Mouse (Mus musculus): ENCODE data around the gene Slit2.

Slit2 gene

DNA sequence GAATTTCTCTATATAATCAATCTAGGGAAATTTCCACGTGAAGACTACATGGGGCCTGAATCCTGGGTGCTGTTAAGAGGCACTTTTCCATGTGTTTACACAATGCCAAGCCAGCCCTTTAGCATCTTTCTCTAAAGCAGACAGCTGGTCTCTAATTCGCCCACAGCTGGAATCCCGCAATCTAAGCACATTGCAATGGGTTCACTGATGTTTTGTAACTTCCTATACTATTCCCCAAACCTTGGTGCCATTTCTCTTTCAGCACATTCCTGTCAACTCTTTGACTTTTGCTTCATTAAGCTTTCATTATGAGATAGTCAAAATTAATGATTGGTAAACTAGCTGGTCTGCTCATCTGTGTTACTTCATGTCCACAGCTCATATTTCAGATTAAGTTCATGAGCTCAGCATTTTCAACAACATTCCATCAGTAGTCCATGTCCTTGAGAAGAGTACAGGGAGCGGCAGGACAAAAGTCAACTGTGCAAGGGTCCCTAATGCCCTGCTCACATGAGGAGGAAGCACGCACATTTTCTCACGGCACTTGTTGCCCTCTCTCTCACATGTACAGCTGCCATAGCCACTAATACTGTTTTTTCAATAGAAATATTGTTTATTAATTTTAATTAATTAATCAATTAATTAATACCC is 247.6 kb downstream of the Slit2 start:
- DNase-seq (ENCODE audit: low read depth) = no peak

DNA sequence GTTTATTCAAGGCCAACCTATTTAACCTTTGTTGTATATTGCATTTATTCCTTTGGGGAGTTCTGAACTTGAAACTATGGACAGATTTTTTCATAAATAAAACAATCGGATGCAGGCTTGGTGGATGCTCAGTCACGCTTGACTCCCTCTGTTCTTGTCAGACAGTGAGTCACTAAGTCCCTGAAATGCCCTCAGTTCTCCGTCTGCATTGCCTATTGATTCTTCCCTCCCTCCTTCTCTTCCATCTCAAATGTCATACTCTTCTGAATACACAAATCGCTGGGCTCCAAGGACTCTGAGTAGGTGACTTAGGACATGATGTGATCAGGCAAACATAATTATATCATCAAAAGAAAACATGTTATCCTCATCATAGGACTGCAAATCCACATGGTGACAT is 251.8 kb downstream of the Slit2 start:
- DNase-seq (ENCODE audit: low read depth) = no peak

GRCm38 (mm10) chr5:48235270-48235669 is 252.3 kb downstream of the Slit2 start:
- no peak for DNase-seq (ENCODE audit: low read depth)

DNA sequence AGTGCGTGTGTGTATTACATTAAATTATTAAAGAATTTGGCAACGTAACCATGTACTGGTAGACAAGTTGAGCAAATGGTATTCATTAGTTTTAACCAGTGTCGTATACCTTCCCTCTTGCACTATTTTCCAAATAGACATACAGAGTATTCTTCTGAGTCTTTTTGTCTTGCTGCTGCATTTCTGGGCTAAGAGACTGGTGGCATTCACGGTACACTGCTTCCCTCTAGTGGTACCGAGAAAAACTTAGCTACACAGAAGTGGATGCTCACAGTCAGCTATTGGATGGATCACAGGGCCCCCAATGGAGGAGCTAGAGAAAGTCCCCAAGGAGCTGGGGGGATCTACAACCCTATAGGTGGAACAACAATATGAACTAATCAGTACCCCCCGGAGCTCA is 257.8 kb downstream of the Slit2 start:
- DNase-seq (ENCODE audit: low read depth) = peak; percentile 9

GRCm38 (mm10) chr5:48248327-48248726 is 265.4 kb downstream of the Slit2 start:
- no peak for DNase-seq (ENCODE audit: low read depth)

DNA sequence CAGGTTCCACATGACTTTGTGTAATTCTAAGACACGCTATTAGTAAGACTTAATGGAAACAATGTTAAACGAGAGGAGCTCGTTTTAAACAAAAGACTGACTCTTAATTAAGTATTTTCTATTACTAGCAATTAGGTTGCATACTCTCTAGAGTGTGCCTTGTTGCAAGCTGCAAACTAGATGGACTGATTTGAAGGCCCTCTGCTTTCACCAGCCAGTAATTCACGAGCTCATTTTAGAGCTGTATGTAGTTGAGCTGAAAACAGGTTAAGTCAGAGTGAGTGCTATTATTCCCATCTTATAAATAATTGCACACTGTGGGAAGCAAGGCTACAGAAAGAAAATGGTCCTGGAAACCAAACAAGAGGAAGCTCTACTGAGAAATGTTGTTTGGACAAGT is 294.6 kb downstream of the Slit2 start:
- DNase-seq (ENCODE audit: low read depth) = no peak

DNA sequence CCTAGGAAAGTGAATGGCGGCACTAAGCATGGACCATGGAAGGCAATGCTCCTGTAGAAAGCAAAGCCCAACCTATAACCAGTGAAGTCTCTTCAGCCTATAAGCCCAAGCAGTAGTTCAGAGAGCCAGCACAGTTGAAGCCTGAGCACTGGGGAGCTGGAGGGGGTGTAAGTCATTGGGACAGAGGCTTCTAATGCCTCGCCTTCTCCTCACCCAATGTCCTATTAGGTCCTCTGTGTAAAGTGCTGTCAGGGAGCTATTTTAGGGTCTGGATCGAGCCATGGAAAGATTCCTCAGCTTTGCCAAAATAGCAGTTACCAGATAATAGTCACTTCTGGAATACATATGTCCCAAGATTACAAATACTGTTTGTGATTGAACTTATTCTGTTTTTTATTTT is 318.2 kb downstream of the Slit2 start:
- DNase-seq (ENCODE audit: low read depth) = no peak

DNA sequence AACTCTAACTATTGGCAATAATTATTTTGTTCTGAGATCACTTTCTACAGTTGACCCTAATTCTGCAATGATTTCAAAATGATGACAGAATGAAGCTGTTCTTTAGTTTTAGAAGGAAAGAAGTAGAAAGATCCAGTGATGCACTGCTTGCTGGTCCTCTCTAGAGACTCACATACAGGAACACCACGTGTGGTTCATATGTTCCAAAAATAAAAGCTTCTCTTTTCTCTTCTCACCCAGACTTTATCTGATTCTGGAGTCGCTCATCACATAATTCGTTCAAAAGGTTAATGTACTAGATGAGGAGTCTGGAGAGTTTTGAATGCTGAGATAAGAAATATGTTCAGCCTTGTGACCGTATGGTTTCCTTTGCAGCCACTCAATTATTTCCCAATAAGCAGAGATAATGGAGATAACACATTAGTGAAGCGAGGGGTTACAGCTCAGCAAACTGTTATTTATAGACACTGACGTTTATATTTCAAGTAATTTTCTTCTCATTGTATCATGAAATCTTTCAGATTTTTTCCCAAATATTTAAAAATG is 332.2 kb downstream of the Slit2 start:
- DNase-seq (ENCODE audit: low read depth) = no peak

DNA sequence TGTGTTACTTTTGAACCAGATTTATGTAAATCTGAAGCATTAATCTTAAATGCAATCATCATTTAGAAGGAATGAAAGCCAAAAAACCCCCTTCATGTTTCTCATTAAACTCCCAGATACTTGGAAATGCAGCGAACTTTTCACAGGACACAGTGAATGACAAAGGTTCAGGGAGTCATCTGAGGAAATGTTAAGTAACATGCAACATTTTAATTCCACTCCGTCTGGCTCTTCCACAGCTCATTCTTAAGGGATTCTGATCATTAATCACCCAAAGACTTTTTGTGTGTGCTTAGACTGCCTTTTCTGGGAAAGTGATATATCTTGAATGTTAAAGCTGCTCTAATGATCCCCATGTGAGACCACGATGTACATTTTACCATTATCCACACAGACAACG is 337.7 kb downstream of the Slit2 start:
- DNase-seq (ENCODE audit: low read depth) = no peak

DNA sequence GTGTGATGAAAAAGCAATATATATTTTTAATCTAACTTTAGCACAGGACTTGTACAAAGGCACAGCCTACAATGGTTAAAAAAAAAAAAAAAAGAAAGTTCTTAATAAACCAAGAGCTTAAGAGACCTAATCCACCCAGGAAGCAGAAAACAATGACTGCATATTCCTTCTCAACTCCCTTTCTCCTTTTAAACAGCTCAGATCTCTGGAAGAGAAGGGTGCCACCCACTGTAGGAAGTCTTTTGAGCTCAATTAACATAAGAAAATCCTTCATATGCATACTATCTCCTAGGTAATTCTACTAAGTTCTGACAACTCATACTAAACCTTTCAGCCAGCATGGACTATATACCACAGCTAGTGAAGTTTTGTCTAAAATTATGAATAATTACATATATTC is 343.3 kb downstream of the Slit2 start:
- no peak for DNase-seq (ENCODE audit: low read depth)

- DNase-seq (ENCODE audit: low read depth) = no peak
Observed at GRCm38 (mm10) chr5:48327652-48328051, 344.7 kb downstream of the Slit2 start, which contains the start of gene 5730480H06Rik. Gene 5730480H06Rik (plus strand): TSS chr5:48327952.

- DNase-seq (ENCODE audit: low read depth) = no peak
Observed at GRCm38 (mm10) chr5:48329751-48330150, 346.8 kb downstream of the Slit2 start.

GRCm38 (mm10) chr5:48330817-48331216 is 347.9 kb downstream of the Slit2 start:
- no peak for DNase-seq (ENCODE audit: low read depth)

DNA sequence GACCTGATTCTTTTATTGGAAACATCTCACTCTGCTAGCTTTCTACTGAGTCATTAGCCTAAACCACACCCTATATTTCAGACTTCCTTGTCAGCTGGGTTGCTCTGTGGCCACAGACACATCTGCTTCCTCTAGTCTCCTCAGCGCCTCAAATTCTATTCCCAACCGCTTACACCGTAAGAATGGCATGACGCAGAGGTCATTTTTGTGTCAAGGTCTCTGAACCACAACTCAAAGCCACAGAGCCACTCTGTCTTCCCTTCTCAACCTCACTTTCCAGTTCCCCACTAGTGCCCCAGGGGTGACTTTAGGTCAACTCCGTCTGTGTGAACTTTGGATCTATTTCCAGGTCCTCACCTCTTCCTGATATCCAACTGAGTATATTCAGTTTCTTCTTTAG is 348.5 kb downstream of the Slit2 start:
- DNase-seq (ENCODE audit: low read depth) = no peak

DNA sequence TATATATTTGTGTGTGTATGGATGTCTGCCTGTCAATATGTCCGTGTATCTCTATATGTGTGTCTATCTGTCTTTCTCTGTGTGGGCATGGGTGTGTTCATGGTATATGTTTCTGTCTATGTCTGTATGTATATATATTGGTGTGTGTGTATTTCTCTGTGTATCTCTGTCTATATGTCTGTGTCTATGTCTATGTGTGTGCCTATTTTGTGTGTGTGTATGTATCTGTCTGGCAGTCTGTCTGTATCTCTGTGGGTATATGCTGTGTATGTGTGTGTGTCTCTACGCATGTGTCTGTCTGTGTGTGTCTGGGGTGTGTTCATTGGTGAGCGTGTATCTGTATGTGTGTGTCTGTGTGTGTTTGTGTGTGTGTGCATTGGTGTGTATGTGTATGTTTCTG is 350.5 kb downstream of the Slit2 start:
- no peak for DNase-seq (ENCODE audit: low read depth)

GRCm38 (mm10) chr5:48333884-48334513 is 351.1 kb downstream of the Slit2 start:
- DNase-seq (ENCODE audit: low read depth) = no peak

GRCm38 (mm10) chr5:48340808-48341433 is 358.0 kb downstream of the Slit2 start:
- no peak for DNase-seq (ENCODE audit: low read depth)

DNA sequence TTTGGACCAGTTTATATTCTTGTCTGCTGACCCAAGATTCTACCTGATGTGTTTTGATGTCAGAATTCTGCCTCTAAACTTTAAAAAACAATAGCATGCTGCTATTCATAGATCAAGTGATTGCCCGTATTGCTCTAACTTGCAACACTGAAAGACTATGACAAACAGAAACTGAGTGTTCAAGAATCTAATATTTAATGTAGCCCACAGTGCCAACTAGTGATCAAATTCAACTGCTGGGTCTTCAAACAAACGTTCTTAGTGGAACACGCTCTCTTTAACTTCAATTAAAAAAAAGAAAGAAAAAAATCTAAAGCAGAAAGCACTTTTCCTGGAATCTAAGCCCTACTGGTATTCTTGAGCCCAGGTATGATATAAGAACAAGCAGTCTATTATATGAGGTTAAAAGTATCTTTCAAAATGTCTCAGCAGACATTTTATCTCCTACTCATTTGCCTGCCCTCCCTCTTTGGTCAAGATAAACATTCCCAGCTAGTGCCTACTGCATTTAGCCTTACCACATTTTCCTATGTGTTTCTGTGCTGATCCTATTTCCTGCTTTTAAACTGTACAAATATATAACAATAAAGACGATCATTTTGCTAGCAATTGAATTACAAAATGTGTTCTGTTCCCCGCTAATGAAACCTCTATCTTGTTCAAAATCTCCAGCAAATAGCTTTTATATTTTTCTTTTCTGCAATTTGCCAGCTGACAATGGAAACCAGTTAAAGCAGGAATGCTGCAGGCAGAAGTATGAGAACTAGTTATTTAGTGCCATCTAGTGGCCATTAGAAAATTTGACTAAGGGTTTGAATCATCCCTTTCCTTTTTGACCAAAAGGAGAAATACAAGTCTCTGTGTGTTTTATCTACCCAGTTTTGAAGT is 362.4 kb downstream of the Slit2 start:
- DNase-seq (ENCODE audit: low read depth) = no peak

- DNase-seq (ENCODE audit: low read depth) = no peak
Observed at GRCm38 (mm10) chr5:48345983-48346648, 363.2 kb downstream of the Slit2 start.

GRCm38 (mm10) chr5:48349309-48349708 is 366.4 kb downstream of the Slit2 start:
- DNase-seq (ENCODE audit: low read depth) = no peak
